Mouse (Mus musculus): ENCODE data around the gene Ddx24.

DNA sequence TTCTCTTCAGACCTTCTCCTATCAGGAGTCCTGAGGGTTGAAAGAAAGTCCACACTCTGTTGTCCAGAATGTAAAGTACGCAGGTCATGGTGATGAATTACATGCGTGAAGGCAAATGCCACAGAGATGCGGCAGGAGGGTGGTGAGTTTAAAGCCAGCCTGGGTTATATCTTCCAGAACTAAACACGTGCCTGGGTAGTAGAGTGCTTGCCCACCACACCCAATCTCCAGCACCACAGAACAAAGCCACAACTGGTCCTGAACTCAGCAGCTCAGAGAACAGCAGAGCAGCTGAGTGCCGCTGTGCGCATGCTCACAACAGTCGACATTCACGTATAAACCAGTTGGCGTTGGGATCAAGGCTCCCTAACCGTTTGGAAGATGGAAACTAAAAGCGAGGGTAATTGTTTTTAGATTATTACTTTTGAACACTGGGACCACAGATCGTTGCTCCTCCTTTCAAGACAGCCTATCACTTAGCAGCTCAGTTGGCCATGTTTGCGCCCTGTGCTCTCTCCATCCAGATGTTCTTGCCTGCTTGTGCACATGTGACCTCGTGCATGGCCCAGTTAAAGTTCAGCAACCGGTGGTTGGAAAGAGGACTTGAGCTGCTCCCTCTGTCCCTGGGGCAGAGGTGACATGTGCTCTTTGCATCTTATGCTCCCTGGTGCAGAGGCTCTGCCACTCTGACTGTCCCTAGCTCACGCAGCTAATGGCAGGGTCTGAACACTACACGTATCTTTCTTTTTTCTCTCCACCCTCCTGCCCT, 63.9 kb downstream of the Ddx24 start:
- no peak for TF ChIP-seq POLR2A (IDR thresholded peaks at IDR 0.05; ENCODE audit: borderline replicate concordance, extremely low read depth, low read depth, low read length)
- TF ChIP-seq CTCF (IDR thresholded peaks at IDR 0.05; ENCODE audit: insufficient read depth, low read length), result no peak
